Mouse (Mus musculus) liver, adult 2 months (tissue): ENCODE measurements around the gene Retreg1.

ENCODE experiments used
- CTCF ChIP-seq: fragments of 200-500 bp; IDR thresholded peaks from 2 replicates; pipeline ENCODE4 v1.5.1; 2011; ENCODE audit warnings: low read depth, low read length, control low read depth
- POLR2A ChIP-seq: fragments of 200-500 bp; IDR thresholded peaks from 2 replicates; pipeline ENCODE4 v1.6.1; 2011; ENCODE audit warnings: low read length, control low read depth; ENCODE audit not compliant: insufficient read depth; ENCODE audit errors: extremely low read depth

DNA sequence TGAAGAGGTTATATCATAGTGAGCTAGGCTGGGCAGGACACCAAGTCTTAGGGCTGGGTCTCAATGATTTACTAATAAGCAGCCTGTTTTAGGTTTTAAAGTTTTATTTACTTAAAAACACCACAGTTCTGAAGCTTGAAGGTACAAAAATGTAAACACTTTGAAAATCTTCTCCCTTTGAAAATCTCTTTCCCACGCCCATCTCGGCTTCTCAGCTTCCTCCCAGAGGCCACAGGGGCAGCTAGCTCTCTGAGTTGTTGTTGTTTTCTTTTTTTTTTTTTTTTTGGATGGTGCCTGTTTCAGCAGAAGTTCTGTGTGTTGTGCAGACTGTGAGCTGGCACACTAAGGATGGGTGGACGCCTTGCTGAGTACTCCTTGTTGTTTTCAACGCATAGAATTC is 1.8 kb downstream of the Retreg1 start:
- TF ChIP-seq POLR2A (no peak), CTCF (no peak)
